Mouse (Mus musculus): ENCODE measurements around the gene Prom1. TPM values are rescaled to one million over a fixed set of nuclear protein-coding genes. Genes with fewer than 3 reads are reported as not detected.

Gene Prom1
- polyA plus RNA-seq, 1 experiment from 2014 or later, result 8.0 TPM

DNA sequence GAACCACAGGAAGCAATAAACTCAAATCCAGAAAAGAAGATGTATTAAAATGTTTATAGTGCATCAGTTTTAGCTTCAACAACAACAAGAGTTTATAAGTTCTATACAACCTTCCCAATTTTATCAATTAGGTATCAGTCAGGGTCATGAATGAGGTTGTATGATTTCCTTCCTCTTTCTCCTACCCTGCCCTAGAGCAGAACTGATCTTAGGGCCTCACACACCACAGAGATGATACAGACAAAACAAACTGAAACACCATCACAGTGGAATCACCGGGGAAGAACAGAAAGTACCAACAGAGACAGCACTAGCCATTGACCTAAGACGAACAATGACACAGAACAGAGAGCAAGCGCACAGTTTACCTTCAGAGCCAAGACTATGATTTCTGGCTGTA, 43.6 kb downstream of the Prom1 start:
- no peaks in the 10 kb centered on the region for H3K36me3 ChIP-seq (ENCODE audit: control insufficient read depth, insufficient read depth)
- H3K9ac ChIP-seq (ENCODE audit: low read length), result no peak overlapping the region
- ATAC-seq (replicated peaks; ENCODE audit: extremely low read depth, insufficient read depth, low FRiP score), result no peak
- no peak overlapping the region for H3K4me2 ChIP-seq (ENCODE audit: low read depth, low read length)
- H3K4me3 ChIP-seq (ENCODE audit: low read length), result no peak overlapping the region
- no peaks in the 10 kb centered on the region for H3K9me3 ChIP-seq (replicated peaks; ENCODE audit: control insufficient read depth, low read length)
- no peaks in the 10 kb centered on the region for H3K4me1 ChIP-seq (ENCODE audit: control insufficient read depth, insufficient read depth, low read length)
- H3K27ac ChIP-seq (ENCODE audit: low read length), result no peak overlapping the region
- WGBS, result 89% methylated on average over 3 of the region's 3 CpGs
- no peaks in the 10 kb centered on the region for H3K27me3 ChIP-seq (ENCODE audit: control insufficient read depth, insufficient read depth, low read length)

DNA sequence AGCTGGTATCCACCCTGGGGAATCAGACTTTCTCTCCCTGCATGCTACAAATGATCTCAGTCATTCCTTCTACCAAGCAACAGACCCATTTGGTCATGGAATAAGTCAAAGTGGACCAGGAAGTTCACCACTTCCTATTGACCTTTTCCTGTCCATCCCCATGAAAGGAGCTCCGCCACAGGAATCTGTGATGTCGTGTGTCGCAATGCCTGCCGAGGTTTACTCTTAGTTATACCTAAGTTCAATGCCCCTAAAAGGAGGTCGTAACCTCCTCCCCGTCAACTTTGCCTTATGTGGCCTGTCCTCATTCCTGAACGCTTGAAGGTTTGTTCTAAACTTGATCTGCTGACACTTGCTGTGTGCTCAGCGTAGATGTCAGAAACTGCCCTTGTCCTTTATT, 51.6 kb downstream of the Prom1 start:
- Histone ChIP-seq H3K4me1 (ENCODE audit: control insufficient read depth, insufficient read depth, low read length) (no peaks in the 10 kb centered on the region), H3K9me3 (replicated peaks; ENCODE audit: control insufficient read depth, low read length) (no peaks in the 10 kb centered on the region), H3K4me2 (ENCODE audit: low read depth, low read length) (no peak overlapping the region), H3K9ac (ENCODE audit: low read length) (no peak overlapping the region), H3K4me3 (ENCODE audit: low read length) (no peak overlapping the region), H3K27ac (ENCODE audit: low read length) (no peak overlapping the region), H3K27me3 (ENCODE audit: control insufficient read depth, insufficient read depth, low read length) (no peaks in the 10 kb centered on the region), H3K36me3 (ENCODE audit: control insufficient read depth, insufficient read depth) (no peaks in the 10 kb centered on the region)
- 68% methylated on average over 8 of the region's 8 CpGs for WGBS
- ATAC-seq (replicated peaks; ENCODE audit: extremely low read depth, insufficient read depth, low FRiP score), result no peak

DNA sequence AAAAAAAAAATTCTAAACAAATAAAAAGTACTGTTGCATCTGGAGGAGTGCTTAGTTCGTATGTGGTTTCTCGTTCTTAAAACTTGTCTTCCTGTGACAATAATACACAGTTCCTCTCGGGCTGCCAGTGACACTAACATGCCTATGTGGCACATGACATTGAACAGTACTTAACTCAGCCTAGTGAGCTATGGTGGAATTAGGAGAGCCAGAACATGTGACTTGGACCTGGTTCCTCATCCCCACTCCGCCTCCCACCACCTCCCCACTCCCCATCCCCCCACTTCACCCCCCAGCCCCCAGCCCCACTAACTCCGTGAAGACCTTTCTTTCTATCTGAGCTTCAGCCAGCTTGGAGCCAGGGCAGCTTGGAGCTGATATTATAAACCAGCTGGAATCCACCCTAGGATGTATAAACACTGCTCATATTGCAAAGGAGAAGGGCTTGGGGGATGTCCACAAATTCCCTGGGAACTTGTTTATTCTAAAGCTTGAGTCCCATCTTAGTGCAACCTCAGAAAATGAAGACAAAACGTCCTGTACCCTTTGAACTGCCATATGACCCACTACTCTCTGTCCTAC, 52.3 kb downstream of the Prom1 start:
- 28% methylated on average over 6 of the region's 6 CpGs for WGBS

DNA sequence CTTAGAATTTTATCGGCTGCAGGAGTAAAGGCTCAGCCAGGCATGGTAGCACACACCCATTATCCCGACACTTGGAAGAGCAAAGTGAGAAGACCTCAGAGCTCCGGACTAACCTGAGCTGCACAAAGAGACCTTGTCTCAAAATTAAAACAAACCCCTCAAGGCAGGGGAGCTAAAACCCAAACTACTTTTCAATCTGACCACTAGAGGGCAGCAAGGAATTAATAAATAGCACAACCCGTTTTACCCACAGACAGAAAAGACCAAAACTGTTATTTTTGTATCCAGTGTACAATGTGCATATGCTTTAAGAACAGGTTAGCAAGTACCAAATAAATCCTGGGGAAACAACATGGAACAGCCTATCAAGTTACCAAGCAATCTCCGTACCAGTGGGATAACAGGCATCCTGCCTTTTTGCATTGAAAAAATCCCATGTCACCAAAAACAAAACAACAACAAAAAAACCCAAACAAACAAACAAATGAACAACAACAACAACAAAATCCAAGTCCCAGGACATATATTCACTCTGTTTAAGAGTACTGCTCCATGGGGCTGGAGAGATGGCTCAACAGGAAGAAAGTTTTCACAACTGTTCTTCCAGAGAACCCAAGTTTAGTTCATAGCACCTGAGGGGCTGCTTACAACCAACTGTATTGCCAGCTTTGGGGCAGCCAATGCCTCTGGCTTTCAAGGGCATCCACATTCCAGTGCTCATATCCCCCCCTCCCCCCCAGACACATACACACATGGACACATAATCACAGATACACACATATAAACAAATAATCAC, 53.1 kb downstream of the Prom1 start:
- Histone ChIP-seq H3K27ac (ENCODE audit: low read length) (no peak overlapping the region), H3K4me1 (ENCODE audit: control insufficient read depth, insufficient read depth, low read length) (no peaks in the 10 kb centered on the region), H3K4me2 (ENCODE audit: low read depth, low read length) (no peak overlapping the region), H3K4me3 (ENCODE audit: low read length) (no peak overlapping the region), H3K27me3 (ENCODE audit: control insufficient read depth, insufficient read depth, low read length) (no peaks in the 10 kb centered on the region), H3K9ac (ENCODE audit: low read length) (no peak overlapping the region), H3K36me3 (ENCODE audit: control insufficient read depth, insufficient read depth) (no peaks in the 10 kb centered on the region), H3K9me3 (replicated peaks; ENCODE audit: control insufficient read depth, low read length) (no peaks in the 10 kb centered on the region)
- no peak for ATAC-seq (replicated peaks; ENCODE audit: extremely low read depth, insufficient read depth, low FRiP score)
- WGBS, result 43% methylated on average over 5 of the region's 5 CpGs

More for the DNA sequence above, 52.3 kb downstream of the Prom1 start:
- Histone ChIP-seq H3K4me2 (ENCODE audit: low read depth, low read length) (no peak overlapping the region), H3K27me3 (ENCODE audit: control insufficient read depth, insufficient read depth, low read length) (no peaks in the 10 kb centered on the region), H3K4me1 (ENCODE audit: control insufficient read depth, insufficient read depth, low read length) (no peaks in the 10 kb centered on the region), H3K27ac (ENCODE audit: low read length) (no peak overlapping the region), H3K4me3 (ENCODE audit: low read length) (no peak overlapping the region), H3K9me3 (replicated peaks; ENCODE audit: control insufficient read depth, low read length) (no peaks in the 10 kb centered on the region), H3K36me3 (ENCODE audit: control insufficient read depth, insufficient read depth) (no peaks in the 10 kb centered on the region), H3K9ac (ENCODE audit: low read length) (no peak overlapping the region)
- ATAC-seq (replicated peaks; ENCODE audit: extremely low read depth, insufficient read depth, low FRiP score), result no peak

DNA sequence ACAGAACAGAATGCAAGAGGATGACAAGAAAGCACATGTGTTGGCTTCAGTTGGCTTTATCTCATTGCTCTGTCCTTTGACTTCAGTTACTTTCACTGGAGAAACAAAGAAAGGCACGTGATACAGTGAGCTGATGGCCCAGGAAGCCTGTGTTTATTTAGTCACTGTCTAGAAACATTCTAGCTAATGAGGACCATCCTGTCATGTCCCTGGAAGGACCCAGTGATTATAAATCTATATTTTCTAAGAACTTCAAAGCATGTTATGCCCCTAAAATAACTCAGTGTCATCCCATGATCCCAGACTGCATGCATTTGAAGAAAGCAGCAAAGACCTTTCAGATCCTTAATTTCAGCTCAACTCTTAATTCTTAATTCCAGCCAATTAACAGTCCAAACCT, 60.1 kb downstream of the Prom1 start:
- Histone ChIP-seq H3K4me3 (ENCODE audit: low read length) (no peak overlapping the region), H3K4me1 (ENCODE audit: control insufficient read depth, insufficient read depth, low read length) (no peaks in the 10 kb centered on the region), H3K9me3 (replicated peaks; ENCODE audit: control insufficient read depth, low read length) (no peaks in the 10 kb centered on the region), H3K4me2 (ENCODE audit: low read depth, low read length) (no peak overlapping the region), H3K36me3 (ENCODE audit: control insufficient read depth, insufficient read depth) (no peaks in the 10 kb centered on the region), H3K9ac (ENCODE audit: low read length) (no peak overlapping the region), H3K27me3 (ENCODE audit: control insufficient read depth, insufficient read depth, low read length) (no peaks in the 10 kb centered on the region), H3K27ac (ENCODE audit: low read length) (no peak overlapping the region)
- WGBS, result 15% methylated on average over 1 of the region's 1 CpGs
- ATAC-seq (replicated peaks; ENCODE audit: extremely low read depth, insufficient read depth, low FRiP score), result no peak

DNA sequence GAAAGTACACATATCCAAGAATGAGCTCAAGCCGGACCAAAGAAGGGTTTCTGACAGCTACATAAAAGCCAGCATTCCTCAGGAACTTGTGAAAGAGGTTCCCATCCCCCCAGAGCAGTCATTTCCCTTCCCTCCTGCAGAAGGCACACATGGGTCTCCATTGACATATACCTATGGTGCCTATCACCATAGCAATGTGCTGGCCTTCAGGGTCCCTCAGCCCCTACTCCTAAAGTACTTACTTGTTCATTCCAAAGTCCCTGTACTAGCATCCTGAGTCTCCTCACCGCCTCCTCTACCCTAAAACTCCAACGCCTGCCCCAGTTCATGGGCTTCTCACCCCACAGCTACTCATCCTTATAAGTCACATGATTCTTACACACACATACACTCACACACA, 60.8 kb downstream of the Prom1 start:
- WGBS, result 84% methylated on average over 3 of the region's 3 CpGs
- no peaks in the 10 kb centered on the region for H3K27me3 ChIP-seq (ENCODE audit: control insufficient read depth, insufficient read depth, low read length)
- H3K4me3 ChIP-seq (ENCODE audit: low read length), result no peak overlapping the region
- no peaks in the 10 kb centered on the region for H3K36me3 ChIP-seq (ENCODE audit: control insufficient read depth, insufficient read depth)
- no peaks in the 10 kb centered on the region for H3K9me3 ChIP-seq (replicated peaks; ENCODE audit: control insufficient read depth, low read length)
- no peak overlapping the region for H3K4me2 ChIP-seq (ENCODE audit: low read depth, low read length)
- ATAC-seq (replicated peaks; ENCODE audit: extremely low read depth, insufficient read depth, low FRiP score), result no peak
- H3K27ac ChIP-seq (ENCODE audit: low read length), result no peak overlapping the region
- no peaks in the 10 kb centered on the region for H3K4me1 ChIP-seq (ENCODE audit: control insufficient read depth, insufficient read depth, low read length)
- no peak overlapping the region for H3K9ac ChIP-seq (ENCODE audit: low read length)

DNA sequence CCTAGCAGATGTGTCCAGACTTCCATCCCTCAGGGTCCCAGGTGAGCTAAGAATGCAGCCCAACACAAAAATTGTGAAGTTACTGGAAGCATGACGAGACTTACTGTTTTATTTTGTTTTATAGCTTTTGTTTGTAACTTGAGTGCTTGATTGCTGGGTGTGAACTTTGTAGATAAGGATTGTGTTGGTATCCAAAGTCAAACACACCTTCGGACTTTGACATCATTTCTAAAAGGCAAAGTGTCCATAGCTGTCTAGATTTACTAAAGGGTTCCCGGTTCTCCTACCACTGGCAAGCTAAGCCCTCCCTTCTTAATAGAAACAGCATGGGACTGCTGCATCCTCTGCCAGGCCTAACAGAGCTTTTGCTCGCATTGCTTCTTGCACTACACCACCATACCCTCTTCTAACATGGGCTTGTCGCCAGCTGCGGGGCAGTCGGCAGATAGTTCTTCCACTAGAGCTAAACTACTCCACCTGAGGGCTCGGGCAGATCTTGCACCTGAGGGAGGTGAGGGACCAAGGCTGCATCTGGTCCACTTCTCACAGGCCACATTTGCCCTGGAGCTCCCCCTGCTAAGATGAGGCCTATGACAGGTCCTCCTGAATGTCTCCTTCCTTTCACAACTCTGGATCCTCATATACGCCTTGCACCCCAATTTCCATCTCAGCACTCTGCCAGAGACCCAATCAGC, 103.4 kb downstream of the Prom1 start:
- no peak overlapping the region for H3K4me2 ChIP-seq (ENCODE audit: low read depth, low read length)
- no peak for ATAC-seq (replicated peaks; ENCODE audit: extremely low read depth, insufficient read depth, low FRiP score)
- no peak overlapping the region for H3K27ac ChIP-seq (ENCODE audit: low read length)
- H3K27me3 ChIP-seq (ENCODE audit: control insufficient read depth, insufficient read depth, low read length), result no peaks in the 10 kb centered on the region
- no peaks in the 10 kb centered on the region for H3K36me3 ChIP-seq (ENCODE audit: control insufficient read depth, insufficient read depth)
- H3K9me3 ChIP-seq (replicated peaks; ENCODE audit: control insufficient read depth, low read length), result no peaks in the 10 kb centered on the region
- no peak overlapping the region for H3K9ac ChIP-seq (ENCODE audit: low read length)
- H3K4me1 ChIP-seq (ENCODE audit: control insufficient read depth, insufficient read depth, low read length), result no peaks in the 10 kb centered on the region
- H3K4me3 ChIP-seq (ENCODE audit: low read length), result no peak overlapping the region
- WGBS, result 85% methylated on average over 9 of the region's 9 CpGs

DNA sequence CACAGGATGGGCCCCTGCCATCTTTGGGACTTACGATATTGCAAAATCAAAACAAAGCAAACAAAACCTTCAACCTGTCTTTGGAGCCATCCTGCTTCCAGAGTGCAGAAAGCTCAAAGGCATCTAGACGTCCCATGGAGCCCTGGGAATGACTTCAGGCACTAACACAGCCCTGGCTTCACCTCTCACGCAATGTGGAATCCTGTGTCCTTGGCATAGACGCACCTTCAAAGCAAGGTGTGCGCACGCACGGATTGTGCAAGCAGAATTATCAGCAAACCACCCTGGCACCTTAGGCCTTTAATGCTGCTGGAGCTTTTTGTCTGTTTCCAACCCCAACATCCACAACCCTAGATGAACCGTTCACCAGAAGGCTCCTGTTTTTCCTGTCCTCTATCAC, 104.2 kb downstream of the Prom1 start:
- Histone ChIP-seq H3K27ac (ENCODE audit: low read length) (no peak overlapping the region), H3K4me3 (ENCODE audit: low read length) (no peak overlapping the region), H3K27me3 (ENCODE audit: control insufficient read depth, insufficient read depth, low read length) (no peaks in the 10 kb centered on the region), H3K4me2 (ENCODE audit: low read depth, low read length) (no peak overlapping the region), H3K9me3 (replicated peaks; ENCODE audit: control insufficient read depth, low read length) (no peaks in the 10 kb centered on the region), H3K4me1 (ENCODE audit: control insufficient read depth, insufficient read depth, low read length) (no peaks in the 10 kb centered on the region), H3K36me3 (ENCODE audit: control insufficient read depth, insufficient read depth) (no peaks in the 10 kb centered on the region), H3K9ac (ENCODE audit: low read length) (no peak overlapping the region)
- ATAC-seq (replicated peaks; ENCODE audit: extremely low read depth, insufficient read depth, low FRiP score), result no peak
- WGBS, result 86% methylated on average over 8 of the region's 8 CpGs

DNA sequence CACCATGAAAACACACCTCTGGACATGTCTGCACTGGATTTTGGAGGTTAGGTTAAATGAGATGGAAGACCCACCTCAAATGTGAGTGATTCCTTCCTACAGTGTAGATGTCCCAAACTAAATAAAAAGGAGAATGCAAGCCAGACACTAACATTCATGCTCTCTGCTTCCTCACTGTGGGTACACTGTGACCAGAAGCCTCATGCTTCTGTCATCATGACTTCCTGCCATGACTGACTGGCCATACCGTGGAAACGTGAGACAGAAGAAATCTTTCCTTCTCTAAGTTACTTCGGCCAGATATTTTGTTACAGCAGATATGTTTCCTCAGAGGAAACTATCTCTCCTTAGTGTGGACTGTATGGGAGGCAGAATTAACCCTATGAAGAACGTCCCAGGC, 105.7 kb downstream of the Prom1 start:
- H3K27ac ChIP-seq (ENCODE audit: low read length), result no peak overlapping the region
- no peak overlapping the region for H3K4me2 ChIP-seq (ENCODE audit: low read depth, low read length)
- ATAC-seq (replicated peaks; ENCODE audit: extremely low read depth, insufficient read depth, low FRiP score), result no peak
- H3K4me1 ChIP-seq (ENCODE audit: control insufficient read depth, insufficient read depth, low read length), result no peaks in the 10 kb centered on the region
- 57% methylated on average over 4 of the region's 4 CpGs for WGBS
- no peaks in the 10 kb centered on the region for H3K9me3 ChIP-seq (replicated peaks; ENCODE audit: control insufficient read depth, low read length)
- H3K4me3 ChIP-seq (ENCODE audit: low read length), result no peak overlapping the region
- H3K36me3 ChIP-seq (ENCODE audit: control insufficient read depth, insufficient read depth), result no peaks in the 10 kb centered on the region
- no peak overlapping the region for H3K9ac ChIP-seq (ENCODE audit: low read length)
- H3K27me3 ChIP-seq (ENCODE audit: control insufficient read depth, insufficient read depth, low read length), result no peaks in the 10 kb centered on the region
